Mouse (Mus musculus): ENCODE measurements around the gene Flt3l.
"Not testable (repeated sequence)": the region's sequence is repeated elsewhere in the genome, so short reads cannot be mapped to it uniquely, and the experiment has no call there.

The Flt3l gene

GRCm38 (mm10) chr7:45122561-45123185 is 13.6 kb downstream of the Flt3l start:
- no peak for DNase-seq

- no peak for DNase-seq
These were observed 14.3 kb downstream of the Flt3l start for GRCm38 (mm10) chr7:45121966-45122365.

GRCm38 (mm10) chr7:45121404-45121803 is 14.8 kb downstream of the Flt3l start:
- no peak for DNase-seq

- DNase-seq, result no peak
These were observed 16.2 kb downstream of the Flt3l start for GRCm38 (mm10) chr7:45119780-45120709.

- DNase-seq, result no peak
These were observed 17.9 kb downstream of the Flt3l start for GRCm38 (mm10) chr7:45118336-45118735.

- no peak for DNase-seq
These were observed 18.7 kb downstream of the Flt3l start for GRCm38 (mm10) chr7:45117566-45117965.

- no peak for DNase-seq
These were observed 22.8 kb downstream of the Flt3l start for GRCm38 (mm10) chr7:45113476-45113875.

- DNase-seq, result no peak
These were observed 23.7 kb downstream of the Flt3l start for GRCm38 (mm10) chr7:45112529-45112928.

GRCm38 (mm10) chr7:45111940-45112339 is 24.3 kb downstream of the Flt3l start:
- no peak for DNase-seq

- DNase-seq, result not testable (repeated sequence)
These were observed 26.1 kb downstream of the Flt3l start for GRCm38 (mm10) chr7:45110089-45110488.

GRCm38 (mm10) chr7:45107052-45107645 is 29.1 kb downstream of the Flt3l start:
- no peak for DNase-seq

GRCm38 (mm10) chr7:45106441-45106840 is 29.8 kb downstream of the Flt3l start:
- no peak for DNase-seq

- DNase-seq, result no peak
These were observed 30.7 kb downstream of the Flt3l start for GRCm38 (mm10) chr7:45105491-45105890.

- DNase-seq, result no peak
These were observed 31.3 kb downstream of the Flt3l start for GRCm38 (mm10) chr7:45104941-45105340.

GRCm38 (mm10) chr7:45103652-45104180 is 32.5 kb downstream of the Flt3l start, which contains the start of gene Fcgrt:
TSS of gene Fcgrt (minus strand) at chr7:45103851.
- DNase-seq, result no peak

GRCm38 (mm10) chr7:45102940-45103585 is 33.2 kb downstream of the Flt3l start:
- no peak for DNase-seq

GRCm38 (mm10) chr7:45102441-45102840 is 33.8 kb downstream of the Flt3l start:
- DNase-seq, result no peak

- DNase-seq, result no peak
These were observed 36.2 kb downstream of the Flt3l start for GRCm38 (mm10) chr7:45100046-45100445.

- no peak for DNase-seq
These were observed 37.5 kb downstream of the Flt3l start for GRCm38 (mm10) chr7:45098541-45099240.

GRCm38 (mm10) chr7:45097479-45097878 is 38.8 kb downstream of the Flt3l start:
- DNase-seq, result no peak

- not testable (repeated sequence) for DNase-seq
These were observed 40.3 kb downstream of the Flt3l start for GRCm38 (mm10) chr7:45095965-45096364.

- DNase-seq, result no peak
These were observed 40.9 kb downstream of the Flt3l start for GRCm38 (mm10) chr7:45095367-45095766.
